Mouse (Mus musculus) heart, embryonic 16.5 days (tissue): ENCODE measurements at regions not wholly inside any gene's neighbourhood (a gene's known extent, or its start where the extent isn't known, plus 50 kb on each side); places are given as distances from the start of the nearest gene placed in this dataset.

Experiments
- ATAC-seq: fragments of 200-750 bp; cut with Nextera tagmentation; replicated peaks from 2 replicates; pipeline ENCODE4 v1.8.0; 2017; ENCODE audit warnings: moderate number of reproducible peaks; ENCODE audit not compliant: insufficient read depth, low FRiP score; ENCODE audit errors: extremely low read depth
- H3K27ac ChIP-seq: fragments of 300-500 bp; sonication (generic); 2 replicates; pipeline ENCODE4 v1.5.1; 2014; ENCODE audit warnings: mild to moderate bottlenecking, low read length, control low read depth, moderate library complexity
- H3K27me3 ChIP-seq: fragments of 300-500 bp; sonication (generic); 2 replicates; pipeline ENCODE4 v1.6.1; 2014; ENCODE audit warnings: low read length, mixed read lengths; ENCODE audit not compliant: control insufficient read depth, insufficient read depth
- H3K36me3 ChIP-seq: fragments of 300-500 bp; sonication (generic); 2 replicates; pipeline ENCODE4 v1.6.1; 2014; ENCODE audit not compliant: control insufficient read depth, insufficient read depth
- H3K4me1 ChIP-seq: fragments of 300-500 bp; sonication (generic); 2 replicates; pipeline ENCODE4 v1.6.1; 2014; ENCODE audit warnings: low read length, mixed read lengths; ENCODE audit not compliant: control insufficient read depth, insufficient read depth
- H3K4me2 ChIP-seq: fragments of 300-500 bp; sonication (generic); 2 replicates; pipeline ENCODE4 v1.6.1; 2014; ENCODE audit warnings: low read depth, mild to moderate bottlenecking, control low read depth, low read length
- H3K4me3 ChIP-seq: fragments of 300-500 bp; sonication (generic); 2 replicates; pipeline ENCODE4 v1.5.1; 2014; ENCODE audit warnings: mild to moderate bottlenecking, control low read depth, low read length
- H3K9ac ChIP-seq: fragments of 300-500 bp; sonication (generic); 2 replicates; pipeline ENCODE4 v1.6.1; 2014; ENCODE audit warnings: low read length, control low read depth
- H3K9me3 ChIP-seq: fragments of 300-500 bp; sonication (generic); replicated peaks from 2 replicates; pipeline ENCODE4 v1.6.1; 2016; ENCODE audit warnings: low read length; ENCODE audit not compliant: control insufficient read depth
- WGBS: fragments of 180-500 bp; shearing (Covaris S2); extraction: QIAGEN DNeasy Blood & Tissue Kit; methylation state at CpG from one replicate; pipeline ENCODE4 v1.1.7; 2014; 5-methylcytosine and 5-hydroxymethylcytosine counted together

GRCm38 (mm10) chr10:26520879-26521278, 145.1 kb upstream of the L3mbtl3 start:
- H3K4me2 ChIP-seq: no peak overlapping the region
- H3K27ac ChIP-seq: no peak overlapping the region
- 61% methylated on average over 6 of the region's 6 CpGs for WGBS
- no peak for ATAC-seq
- H3K9me3 ChIP-seq: no peaks in the 10 kb centered on the region
- no peak overlapping the region for H3K9ac ChIP-seq
- no peak overlapping the region for H3K4me3 ChIP-seq
- no peaks in the 10 kb centered on the region for H3K4me1 ChIP-seq
- no peaks in the 10 kb centered on the region for H3K27me3 ChIP-seq
- no peaks in the 10 kb centered on the region for H3K36me3 ChIP-seq

- H3K4me3 ChIP-seq: no peak overlapping the region
- H3K27ac ChIP-seq: no peak overlapping the region
- H3K9me3 ChIP-seq: no peaks in the 10 kb centered on the region
- H3K4me2 ChIP-seq: no peak overlapping the region
- H3K4me1 ChIP-seq: no peaks in the 10 kb centered on the region
- no peak for ATAC-seq
- H3K27me3 ChIP-seq: no peaks in the 10 kb centered on the region
- H3K36me3 ChIP-seq: no peaks in the 10 kb centered on the region
- 64% methylated on average over 4 of the region's 4 CpGs for WGBS
- no peak overlapping the region for H3K9ac ChIP-seq
Measured at GRCm38 (mm10) chr10:26525848-26526546, 150.2 kb upstream of the L3mbtl3 start.

GRCm38 (mm10) chr10:26540189-26540588, 164.4 kb upstream of the L3mbtl3 start:
- H3K4me3 ChIP-seq: no peak overlapping the region
- no peaks in the 10 kb centered on the region for H3K4me1 ChIP-seq
- no peak overlapping the region for H3K4me2 ChIP-seq
- ATAC-seq: no peak
- no peak overlapping the region for H3K9ac ChIP-seq
- H3K9me3 ChIP-seq: no peaks in the 10 kb centered on the region
- no peaks in the 10 kb centered on the region for H3K36me3 ChIP-seq
- H3K27me3 ChIP-seq: no peaks in the 10 kb centered on the region
- H3K27ac ChIP-seq: no peak overlapping the region

- H3K4me2 ChIP-seq: no peak overlapping the region
- H3K9ac ChIP-seq: no peak overlapping the region
- no peaks in the 10 kb centered on the region for H3K9me3 ChIP-seq
- no peak for ATAC-seq
- 84% methylated on average over 1 of the region's 1 CpGs for WGBS
- no peak overlapping the region for H3K4me3 ChIP-seq
- H3K27ac ChIP-seq: no peak overlapping the region
- no peaks in the 10 kb centered on the region for H3K4me1 ChIP-seq
- no peaks in the 10 kb centered on the region for H3K36me3 ChIP-seq
- no peaks in the 10 kb centered on the region for H3K27me3 ChIP-seq
Measured at GRCm38 (mm10) chr10:26544061-26544460, 168.3 kb upstream of the L3mbtl3 start.

GRCm38 (mm10) chr10:26544796-26545195, 169.0 kb upstream of the L3mbtl3 start:
- H3K4me2 ChIP-seq: no peak overlapping the region
- no peak overlapping the region for H3K9ac ChIP-seq
- H3K36me3 ChIP-seq: no peaks in the 10 kb centered on the region
- H3K9me3 ChIP-seq: no peaks in the 10 kb centered on the region
- no peak overlapping the region for H3K4me3 ChIP-seq
- ATAC-seq: no peak
- no peaks in the 10 kb centered on the region for H3K27me3 ChIP-seq
- no peak overlapping the region for H3K27ac ChIP-seq
- 52% methylated on average over 1 of the region's 1 CpGs for WGBS
- no peaks in the 10 kb centered on the region for H3K4me1 ChIP-seq

GRCm38 (mm10) chr10:26556246-26556645, 180.5 kb upstream of the L3mbtl3 start:
- no peaks in the 10 kb centered on the region for H3K4me1 ChIP-seq
- H3K4me3 ChIP-seq: no peak overlapping the region
- H3K9ac ChIP-seq: no peak overlapping the region
- H3K36me3 ChIP-seq: no peaks in the 10 kb centered on the region
- no peak overlapping the region for H3K27ac ChIP-seq
- 80% methylated on average over 8 of the region's 8 CpGs for WGBS
- H3K27me3 ChIP-seq: no peaks in the 10 kb centered on the region
- no peak for ATAC-seq
- no peaks in the 10 kb centered on the region for H3K9me3 ChIP-seq
- H3K4me2 ChIP-seq: no peak overlapping the region

- 43% methylated on average over 1 of the region's 1 CpGs for WGBS
- no peak overlapping the region for H3K9ac ChIP-seq
- ATAC-seq: no peak
Measured at GRCm38 (mm10) chr10:26558118-26558517, 182.3 kb upstream of the L3mbtl3 start.

GRCm38 (mm10) chr10:26559323-26559722, 183.6 kb upstream of the L3mbtl3 start:
- H3K27me3 ChIP-seq: no peaks in the 10 kb centered on the region
- no peak for ATAC-seq
- H3K4me1 ChIP-seq: peaks cover 7% of the 10 kb centered on the region
- no peak overlapping the region for H3K27ac ChIP-seq
- H3K4me3 ChIP-seq: no peak overlapping the region
- no peaks in the 10 kb centered on the region for H3K36me3 ChIP-seq
- no peaks in the 10 kb centered on the region for H3K9me3 ChIP-seq
- no peak overlapping the region for H3K9ac ChIP-seq
- H3K4me2 ChIP-seq: no peak overlapping the region
- 65% methylated on average over 4 of the region's 4 CpGs for WGBS

More at GRCm38 (mm10) chr10:26558118-26558517, 182.3 kb upstream of the L3mbtl3 start:
- H3K27me3 ChIP-seq: no peaks in the 10 kb centered on the region
- peaks cover 3% of the 10 kb centered on the region for H3K4me1 ChIP-seq
- H3K4me3 ChIP-seq: no peak overlapping the region
- H3K4me2 ChIP-seq: no peak overlapping the region
- H3K9me3 ChIP-seq: no peaks in the 10 kb centered on the region
- H3K36me3 ChIP-seq: no peaks in the 10 kb centered on the region
- H3K27ac ChIP-seq: no peak overlapping the region

GRCm38 (mm10) chr10:26560456-26560855, 184.7 kb upstream of the L3mbtl3 start:
- H3K9me3 ChIP-seq: no peaks in the 10 kb centered on the region
- H3K27me3 ChIP-seq: no peaks in the 10 kb centered on the region
- no peak overlapping the region for H3K4me3 ChIP-seq
- no peak overlapping the region for H3K9ac ChIP-seq
- peaks cover 7% of the 10 kb centered on the region for H3K4me1 ChIP-seq
- 78% methylated on average over 4 of the region's 4 CpGs for WGBS
- no peak overlapping the region for H3K27ac ChIP-seq
- H3K36me3 ChIP-seq: no peaks in the 10 kb centered on the region
- no peak for ATAC-seq
- no peak overlapping the region for H3K4me2 ChIP-seq
